Mouse (Mus musculus): ENCODE measurements around the gene Gm21972.

DNA sequence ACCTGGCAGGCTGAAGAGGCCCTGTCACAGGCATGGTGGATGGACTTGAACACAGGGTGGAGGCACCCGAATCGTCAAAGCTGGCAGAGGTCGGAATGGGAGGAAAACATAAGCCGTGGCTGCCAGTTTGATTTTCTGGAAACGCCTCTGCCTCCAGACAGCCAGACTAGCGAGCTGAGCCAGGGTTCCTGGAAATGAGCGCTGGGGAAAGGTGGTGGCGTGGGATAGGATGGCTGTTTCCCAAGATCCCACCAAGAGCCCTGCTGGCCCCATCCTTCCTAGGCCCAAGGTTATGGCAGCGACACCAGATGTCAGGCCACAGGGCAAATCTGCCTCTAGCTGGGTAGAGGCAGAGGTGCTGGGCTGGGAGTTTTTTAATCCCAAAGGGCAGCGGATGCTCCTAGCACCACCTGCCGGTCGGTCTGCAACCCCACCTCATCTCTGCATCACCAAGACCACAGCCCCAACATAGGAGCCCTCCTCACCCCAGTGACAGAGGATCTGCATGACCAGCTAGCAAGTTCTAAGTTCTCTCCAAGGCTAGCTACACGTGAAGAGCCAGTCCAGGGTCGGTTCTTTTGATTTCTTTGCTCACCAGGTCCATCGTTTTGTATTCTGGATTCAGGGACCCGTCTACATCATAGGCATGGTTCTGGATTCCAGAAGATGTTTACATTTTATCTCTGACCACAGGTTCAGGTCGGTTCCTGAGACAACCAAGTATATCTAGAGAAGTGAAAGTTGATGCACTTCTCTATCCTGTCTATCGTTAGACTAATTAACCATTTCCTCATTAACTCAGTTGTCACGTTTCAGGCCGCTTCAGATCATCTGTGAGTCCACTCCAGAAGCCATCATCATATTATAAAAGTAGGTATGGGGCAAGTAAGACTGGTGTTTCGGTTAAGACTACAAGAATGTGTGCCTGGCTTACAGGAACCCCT is 10.8 kb downstream of the Gm21972 start:
- no peak for TF ChIP-seq POLR2A (IDR thresholded peaks at IDR 0.05; ENCODE audit: low read depth, low read length)
- no peak for TF ChIP-seq CTCF (IDR thresholded peaks at IDR 0.05; ENCODE audit: extremely low read depth, insufficient read length, insufficient replicate concordance, low read depth, low read length)
